Mouse (Mus musculus) spleen, postnatal 10 days (tissue): ENCODE results near the gene Sat2.
"Not testable (repeated sequence)": the region's sequence is repeated elsewhere in the genome, so short reads cannot be mapped to it uniquely, and the experiment has no call there.

ENCODE experiments used
- DNase-seq, 2 experiments: peaks; one replicate each; pipeline ENCODE4 v3.0.0; 2021 to 2022; ENCODE audit warnings: low spot score in 2 of 2

Sat2 gene

DNA sequence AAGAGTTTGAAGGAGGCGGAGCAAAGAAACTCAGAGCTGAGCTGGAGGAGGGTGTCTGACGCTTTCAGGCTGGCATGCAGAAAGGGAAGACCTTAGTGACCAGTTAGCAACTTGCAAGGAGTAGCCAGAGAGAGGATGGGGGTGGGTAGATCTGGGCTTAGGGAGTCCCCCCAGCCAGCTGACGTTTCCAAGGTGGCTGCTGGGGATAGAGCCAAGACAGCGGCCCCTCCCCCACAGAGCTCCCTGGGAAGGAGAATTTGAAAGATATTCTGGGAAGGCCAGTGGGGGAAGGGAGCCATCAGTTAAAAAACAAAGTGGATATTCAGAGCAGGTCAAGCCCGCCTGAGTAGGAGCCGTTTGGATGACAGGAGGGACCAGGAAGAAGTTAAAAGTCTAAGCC is 21.7 kb upstream of the Sat2 start:
- no peak for DNase-seq

DNA sequence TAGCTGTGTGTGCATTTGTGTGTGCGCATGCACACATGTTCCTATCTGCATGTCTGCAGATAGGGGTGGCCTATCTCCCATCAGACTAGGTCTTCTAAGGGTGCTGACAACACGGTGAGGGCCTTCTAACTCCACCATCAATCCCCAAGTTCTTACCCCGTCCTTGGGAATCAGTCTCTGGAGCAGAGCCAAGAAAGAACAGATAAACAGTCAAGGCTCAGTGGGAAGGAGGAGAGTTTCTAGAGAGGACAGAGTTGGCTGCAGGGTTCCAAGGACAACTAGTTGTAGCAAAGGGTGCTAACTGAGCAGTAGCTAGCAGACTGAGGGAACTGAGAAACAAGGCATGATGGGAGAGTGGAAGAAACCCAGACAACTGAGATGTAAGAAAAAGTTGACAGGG is 20.1 kb upstream of the Sat2 start:
- peak in 1 of 2 experiments; percentile 7 for DNase-seq

DNA sequence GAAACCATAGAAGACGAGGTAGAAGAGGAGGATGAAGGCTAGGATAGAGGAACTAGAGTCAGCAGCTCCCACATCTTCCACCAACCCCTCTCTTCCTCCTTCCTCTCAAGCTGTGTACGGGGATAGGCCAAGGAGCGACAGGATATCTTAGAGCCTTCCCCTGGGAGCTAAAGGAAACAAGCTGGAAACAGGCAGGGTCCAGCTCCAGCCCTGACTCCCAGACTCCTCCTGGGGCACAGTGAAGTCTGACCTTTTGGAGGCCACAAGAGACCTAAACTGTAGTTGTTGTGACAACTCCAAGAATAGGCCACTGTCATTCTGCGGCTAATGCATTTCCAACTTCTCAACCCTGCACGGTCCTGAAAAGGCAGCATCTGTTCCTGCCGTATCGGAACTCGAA is 18.3 kb upstream of the Sat2 start:
- no peak for DNase-seq

DNA sequence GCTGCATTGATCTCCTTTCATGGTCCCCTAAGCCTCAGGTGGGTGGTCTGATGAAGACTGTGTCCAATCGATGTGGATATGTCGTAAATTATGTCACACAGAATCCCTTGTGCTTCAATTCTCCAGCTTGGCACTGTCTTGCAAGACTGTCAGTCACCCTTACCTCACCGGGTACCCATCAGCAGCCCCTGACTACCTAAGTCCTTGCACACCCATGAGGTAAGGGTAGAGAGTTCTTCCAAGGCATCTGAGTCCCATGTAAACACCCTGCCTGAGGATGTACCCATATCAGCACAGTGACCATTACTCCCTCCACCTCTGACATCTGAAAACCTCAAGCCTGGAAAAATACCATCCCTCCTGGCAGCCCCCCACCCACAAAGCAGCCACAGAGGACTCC is 17.5 kb upstream of the Sat2 start:
- DNase-seq: no peak

DNA sequence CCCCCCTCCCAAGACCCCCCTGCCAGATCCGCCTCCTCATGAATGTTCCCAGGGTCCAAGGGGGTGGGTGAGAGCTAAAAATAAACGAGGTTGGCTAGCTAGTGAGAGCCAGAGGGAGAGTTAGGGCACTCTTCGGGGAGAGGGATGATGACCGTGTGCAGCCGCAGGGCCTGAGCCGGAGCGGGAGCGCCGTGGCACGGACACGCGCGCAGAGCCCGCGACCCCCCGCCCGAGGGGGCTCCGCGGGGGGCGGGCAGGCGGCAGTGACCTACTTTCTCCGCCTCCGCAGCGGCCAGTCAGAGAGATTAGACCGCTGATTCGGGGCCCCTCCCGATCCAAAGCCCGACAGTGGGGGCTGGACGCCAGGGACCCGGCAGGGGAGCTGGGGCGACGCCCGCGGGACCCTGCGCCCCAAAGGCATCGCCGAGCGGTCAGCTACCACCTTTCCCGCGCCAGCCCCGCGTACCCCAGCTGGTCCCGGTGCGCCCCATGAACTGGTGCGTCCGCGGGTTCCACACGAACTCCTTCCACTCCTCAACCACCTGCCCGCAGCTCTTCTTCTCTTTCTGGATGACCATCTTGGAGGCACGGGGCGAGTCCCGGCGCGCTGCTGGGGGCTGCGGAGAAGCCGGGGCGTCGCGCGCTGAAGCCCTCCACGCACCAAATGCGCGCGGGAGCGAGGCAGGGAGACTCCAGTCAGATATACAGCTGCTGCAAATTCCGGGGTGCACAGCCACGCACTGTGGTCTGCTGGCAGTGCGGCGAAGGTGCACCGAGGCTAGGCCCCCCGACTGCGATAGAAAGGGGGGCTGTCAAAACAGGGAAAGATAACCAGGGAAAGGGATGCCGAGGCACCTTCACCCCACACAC is 16.8 kb upstream of the Sat2 start:
- DNase-seq: peak in 1 of 2 experiments; percentile 51

DNA sequence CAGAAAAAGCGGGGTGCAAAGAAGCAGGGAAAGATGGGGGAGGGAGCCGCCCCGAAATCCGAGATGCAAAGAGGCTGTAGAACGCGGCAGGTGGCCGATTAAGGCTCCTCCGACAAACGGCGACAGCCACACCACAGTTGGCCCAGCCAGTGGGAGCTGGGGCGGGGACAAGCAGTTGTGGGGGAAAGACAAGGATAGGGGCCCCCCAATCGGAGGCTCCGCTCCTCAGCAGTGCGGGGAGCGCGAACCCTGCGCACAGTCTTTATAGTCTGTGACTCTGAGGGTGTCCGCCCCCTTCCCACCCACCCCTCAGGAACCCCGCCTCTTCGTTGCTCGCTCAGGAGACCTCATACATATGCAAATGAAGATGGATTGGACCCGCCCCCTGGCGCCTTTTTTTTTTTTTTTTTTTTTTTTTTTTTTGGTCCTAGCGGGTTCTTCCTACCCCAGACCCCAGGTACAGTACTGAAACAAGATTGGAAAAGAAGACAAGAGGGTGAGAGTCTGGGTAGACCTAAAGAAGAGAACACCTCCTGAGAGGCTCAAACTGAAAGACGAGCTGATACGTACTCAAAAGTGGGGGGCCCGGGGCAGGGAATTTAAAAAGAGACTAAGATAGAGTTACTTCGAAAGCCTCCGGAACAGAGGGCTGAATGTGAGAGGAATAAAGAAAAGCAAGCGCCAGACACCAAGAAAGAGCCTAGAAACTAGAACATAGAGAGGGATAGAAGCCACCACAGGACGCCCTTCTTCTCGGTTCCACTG is 15.9 kb upstream of the Sat2 start, which contains the start of gene Atp1b2:
Gene Atp1b2 (minus strand): TSS at position 217 of the 765 bp plus-strand sequence.
- peak; percentile 81 to 84 for DNase-seq

DNA sequence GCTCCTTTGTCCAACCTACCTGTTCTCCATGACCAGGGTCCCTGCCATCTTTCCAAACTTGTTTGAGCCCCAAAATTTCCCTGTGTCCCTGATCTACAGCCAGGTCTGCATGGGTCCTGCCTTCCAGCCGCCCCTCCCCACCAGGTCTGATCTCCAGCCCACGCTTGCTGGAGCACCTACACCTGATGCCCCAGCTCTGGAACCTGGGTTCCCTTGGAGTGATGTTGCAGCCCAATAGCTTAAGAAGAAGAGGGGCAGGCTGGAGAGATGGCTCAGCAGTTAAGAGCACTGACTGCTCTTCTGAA is 15.4 kb upstream of the Sat2 start:
- DNase-seq: no peak

DNA sequence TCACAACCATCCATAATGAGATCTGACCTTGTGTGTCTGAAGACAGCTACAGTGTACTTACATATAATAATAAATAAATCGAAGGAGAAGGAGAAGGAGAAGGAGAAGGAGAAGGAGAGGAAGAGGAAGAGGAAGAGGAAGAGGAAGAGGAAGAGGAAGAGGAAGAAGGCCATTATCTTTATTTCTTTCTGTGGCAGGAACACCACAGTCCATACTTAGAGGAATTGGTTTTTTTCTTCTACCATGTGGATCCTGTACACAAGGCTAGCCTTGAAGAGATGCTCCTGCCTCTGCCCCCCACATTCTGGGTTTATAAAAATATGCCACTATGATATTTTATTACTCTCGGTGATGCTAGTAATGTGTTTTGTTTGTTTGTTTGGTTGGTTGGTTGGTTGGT is 15.0 kb upstream of the Sat2 start:
- DNase-seq: no peak

DNA sequence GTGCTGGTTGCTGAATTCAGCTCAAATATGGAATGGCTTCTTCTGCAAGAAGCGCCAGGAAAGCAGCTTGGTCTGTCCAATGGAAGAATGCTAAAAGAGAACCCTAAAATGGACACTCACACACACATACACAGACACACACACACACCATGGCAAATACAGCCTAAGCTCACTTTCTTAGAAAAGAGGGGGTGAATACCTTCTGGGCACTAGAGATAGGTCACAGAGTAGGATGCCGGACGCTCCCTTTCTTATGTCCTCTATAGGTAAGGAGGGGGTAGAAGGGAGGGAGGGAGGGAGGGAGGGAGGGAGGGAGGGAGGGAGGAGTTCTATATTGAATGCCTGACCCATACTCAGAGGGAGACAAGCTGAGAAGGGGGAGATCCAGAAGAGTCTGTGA is 13.3 kb upstream of the Sat2 start:
- no peak for DNase-seq

DNA sequence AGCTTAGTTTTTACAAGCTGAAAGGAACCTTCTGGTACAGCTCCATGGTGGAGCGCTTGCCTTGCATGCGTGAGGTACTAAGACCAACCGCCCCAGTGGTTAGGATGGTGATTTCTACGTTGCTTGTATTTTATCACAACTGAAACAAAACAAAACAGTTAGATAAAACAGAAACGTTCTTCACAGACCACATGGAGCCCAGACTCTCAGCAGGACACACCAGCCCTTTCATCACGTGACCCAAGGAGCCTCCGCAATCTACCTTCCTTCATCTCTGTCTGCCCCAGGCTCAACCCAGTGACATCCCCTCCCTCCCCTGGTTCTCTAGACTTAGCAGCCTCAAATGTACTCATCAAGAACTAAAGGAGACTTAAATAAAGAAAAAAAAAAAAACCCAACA is 12.4 kb upstream of the Sat2 start:
- no peak for DNase-seq

DNA sequence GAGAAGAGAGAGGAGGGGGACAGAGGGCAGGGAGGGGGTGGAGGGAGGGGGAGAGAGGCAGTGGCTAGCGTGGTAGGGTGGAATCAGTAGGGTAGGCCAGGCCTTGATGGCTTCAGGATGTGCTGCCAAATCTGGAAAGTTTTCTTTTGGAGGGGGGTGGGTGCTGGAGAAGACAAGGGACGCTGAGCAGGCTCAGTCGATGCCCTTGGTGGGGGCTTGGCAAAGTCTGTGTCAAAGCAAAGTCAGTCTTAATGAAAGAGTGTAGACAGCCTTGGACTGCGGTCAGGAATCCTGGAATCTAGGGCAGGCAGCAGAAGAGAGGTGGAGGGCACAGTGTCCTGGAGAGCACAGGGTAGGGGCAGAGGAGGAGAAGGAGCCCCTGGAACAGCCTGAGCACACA is 10.9 kb upstream of the Sat2 start:
- DNase-seq: no peak

DNA sequence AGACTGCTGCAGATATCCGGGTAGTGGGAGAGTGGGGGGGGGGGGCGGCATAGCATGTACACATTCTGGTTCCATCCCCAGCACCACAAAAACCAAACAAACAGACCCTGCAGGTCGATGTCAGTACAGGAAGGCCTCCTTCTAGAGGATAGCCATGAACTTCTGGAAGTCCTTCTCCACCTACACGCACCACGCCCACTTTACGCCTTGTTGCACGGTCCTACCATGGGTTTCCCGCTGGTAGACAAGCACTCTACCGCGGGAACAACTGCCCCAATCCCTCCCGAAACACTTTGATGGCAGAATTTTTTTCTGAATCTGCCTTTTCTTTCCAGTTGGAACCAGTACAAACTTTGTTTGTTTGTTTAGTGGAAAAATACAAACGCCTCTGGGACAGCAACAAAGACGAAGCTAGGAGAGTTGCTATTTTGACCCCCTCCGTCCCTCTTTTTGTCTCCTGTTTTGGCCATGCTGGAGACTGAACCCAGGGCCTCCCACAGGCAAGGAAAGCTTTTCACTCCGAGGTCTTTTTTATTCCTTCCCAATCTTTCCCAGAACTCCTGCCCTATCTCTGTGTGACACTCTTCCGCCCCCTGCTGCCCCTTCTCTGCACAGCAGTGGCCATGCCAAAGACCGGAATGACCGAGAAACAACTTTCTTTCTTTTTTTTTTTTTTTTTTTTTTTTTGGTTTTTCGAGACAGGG is 8.1 kb upstream of the Sat2 start:
- peak; percentile 84 to 88 for DNase-seq

DNA sequence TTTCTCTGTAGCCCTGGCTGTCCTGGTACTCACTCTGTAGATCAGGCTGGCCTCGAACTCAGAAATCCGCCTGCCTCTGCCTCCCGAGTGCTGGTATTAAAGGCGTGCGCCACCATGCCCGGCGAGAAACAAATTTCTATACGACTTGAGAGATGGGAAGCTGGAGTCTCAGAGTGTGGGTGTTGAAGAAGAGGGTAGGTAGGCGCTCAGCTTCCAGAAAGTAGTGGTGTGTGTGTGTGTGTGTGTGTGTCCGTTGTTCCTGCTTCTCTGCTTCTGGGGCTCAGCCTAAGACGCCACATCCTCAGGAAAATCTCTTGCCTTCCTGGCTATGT is 7.6 kb upstream of the Sat2 start:
- not testable (repeated sequence) for DNase-seq

DNA sequence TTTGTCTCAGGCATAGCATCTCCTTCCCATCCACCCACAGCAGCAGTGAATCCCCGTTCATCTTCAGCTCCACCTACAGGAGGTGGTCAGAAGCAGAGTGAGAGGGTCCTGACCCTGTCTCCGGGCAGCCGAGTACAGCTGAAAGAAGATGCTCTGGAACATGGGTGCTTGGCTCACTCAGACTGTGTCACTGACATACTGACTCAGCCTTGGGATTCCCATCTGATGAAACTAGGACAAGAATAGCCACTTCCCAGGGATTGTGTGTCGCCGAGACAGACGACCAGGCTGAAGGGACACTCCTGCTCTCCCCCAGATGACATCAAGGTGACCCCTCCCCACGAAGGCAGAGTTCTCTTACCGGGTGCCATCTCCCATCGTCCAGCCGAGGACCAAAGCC is 5.0 kb upstream of the Sat2 start:
- DNase-seq: no peak

DNA sequence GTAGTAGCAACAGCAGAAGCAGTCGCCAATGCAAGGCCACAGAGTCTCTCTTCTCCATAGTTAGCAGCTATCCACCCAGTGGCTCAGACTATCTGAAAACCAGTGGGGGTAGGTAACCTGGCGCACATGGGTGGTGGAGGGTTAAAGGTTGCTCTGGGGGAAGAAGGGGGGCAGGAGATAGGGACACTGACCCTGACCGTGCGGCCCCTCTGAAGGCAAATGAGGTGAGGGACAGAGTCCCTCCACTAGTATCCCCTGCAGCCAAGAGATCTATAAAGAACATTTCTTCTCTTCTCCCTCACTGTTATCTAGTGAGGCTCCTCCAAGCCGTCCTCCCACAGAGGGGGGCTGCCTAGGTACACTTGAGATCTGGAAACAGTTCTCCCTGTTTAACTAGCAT is 4.0 kb upstream of the Sat2 start, which contains the start of gene Shbg:
Gene Shbg (minus strand): TSS at position 101 of the 400 bp plus-strand sequence.
- no peak for DNase-seq

DNA sequence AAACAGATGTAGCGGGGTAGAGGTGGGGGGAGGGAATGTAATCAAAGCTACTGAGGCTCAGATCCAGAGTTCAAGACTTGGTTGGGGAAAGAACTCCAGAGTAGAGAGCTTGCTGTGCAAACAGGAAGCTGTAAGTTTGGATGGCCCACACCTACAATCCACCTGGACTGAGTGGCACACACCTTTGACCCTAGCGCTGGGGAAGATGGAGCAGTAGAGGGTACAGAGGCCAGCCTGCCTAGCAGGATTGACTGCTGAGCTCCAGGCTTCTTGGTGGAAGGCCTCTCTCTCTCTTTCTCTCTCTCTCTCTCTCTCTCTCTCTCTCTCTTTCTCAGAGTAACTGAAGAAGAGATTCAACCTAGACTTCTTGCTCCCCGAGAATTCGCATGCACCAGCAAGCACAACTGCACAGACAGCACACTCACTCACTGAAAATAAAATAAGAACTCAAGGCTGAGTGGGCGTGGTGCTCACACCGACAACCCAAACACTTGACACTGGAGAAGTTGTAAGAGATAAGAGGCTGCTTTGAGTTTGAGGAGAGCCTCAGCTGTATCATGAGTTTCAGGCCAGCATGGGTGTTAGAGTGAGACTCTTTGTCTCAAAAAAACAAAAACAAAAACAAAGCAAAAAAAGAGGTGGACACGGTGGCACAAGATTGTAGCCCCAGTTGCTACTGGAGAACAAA is 1.3 kb upstream of the Sat2 start:
- no peak for DNase-seq

DNA sequence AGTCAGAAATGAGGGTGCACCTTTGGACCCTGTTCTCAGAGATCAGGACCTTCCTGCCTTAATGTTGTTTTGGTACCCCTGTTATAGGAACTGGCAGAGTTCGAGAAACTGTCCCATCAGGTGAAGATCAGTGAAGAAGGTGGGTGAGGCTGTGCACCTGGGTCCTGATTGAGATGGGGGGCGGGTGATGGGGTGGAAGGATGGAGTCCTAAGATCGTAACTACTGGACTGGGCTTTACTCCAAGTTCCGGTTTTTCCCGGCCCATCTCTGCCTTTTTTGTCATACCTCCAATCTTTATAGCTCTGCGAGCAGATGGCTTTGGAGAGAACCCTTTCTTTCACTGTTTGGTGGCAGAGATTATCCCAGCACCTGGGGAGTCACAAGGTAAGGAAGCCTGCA is 582 bp downstream of the Sat2 start:
- no peak for DNase-seq

DNA sequence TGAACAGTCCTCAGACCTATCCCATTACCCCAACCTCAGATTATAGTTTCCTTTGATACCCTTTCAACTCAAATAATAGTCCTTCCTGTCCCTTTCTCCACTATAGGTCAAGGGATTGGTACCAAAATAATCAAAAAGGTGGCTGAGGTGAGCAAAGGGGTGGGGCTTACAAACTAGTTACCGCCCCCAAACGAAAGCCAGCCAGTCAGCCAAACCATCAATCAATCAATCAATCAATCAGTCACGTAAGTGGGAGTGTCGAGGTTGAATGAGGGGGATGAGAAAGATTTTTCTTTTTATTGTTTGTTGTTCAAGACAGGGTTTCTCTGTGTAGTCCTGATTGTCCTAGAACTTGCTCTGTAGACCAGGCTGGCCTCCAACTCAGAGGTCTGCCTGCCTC is 1.2 kb downstream of the Sat2 start:
- no peak for DNase-seq

DNA sequence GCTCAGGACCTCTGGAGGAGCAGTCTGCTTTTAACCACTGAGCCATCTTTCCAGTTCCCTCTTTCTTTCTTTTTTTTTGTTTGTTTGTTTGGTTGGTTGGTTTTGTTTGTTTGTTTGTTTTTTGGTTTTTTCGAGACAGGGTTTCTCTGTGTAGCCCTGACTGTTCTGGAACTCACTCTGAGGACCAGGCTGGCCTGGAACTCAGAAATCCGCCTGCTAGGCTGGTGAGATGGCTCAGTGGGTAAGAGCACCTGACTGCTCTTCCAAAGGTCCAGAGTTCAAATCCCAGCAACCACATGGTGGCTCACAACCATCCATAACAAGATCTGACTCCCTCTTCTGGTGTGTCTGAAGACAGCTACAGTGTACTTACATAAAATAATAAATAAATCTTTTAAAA is 2.5 kb downstream of the Sat2 start:
- DNase-seq: not testable (repeated sequence)

DNA sequence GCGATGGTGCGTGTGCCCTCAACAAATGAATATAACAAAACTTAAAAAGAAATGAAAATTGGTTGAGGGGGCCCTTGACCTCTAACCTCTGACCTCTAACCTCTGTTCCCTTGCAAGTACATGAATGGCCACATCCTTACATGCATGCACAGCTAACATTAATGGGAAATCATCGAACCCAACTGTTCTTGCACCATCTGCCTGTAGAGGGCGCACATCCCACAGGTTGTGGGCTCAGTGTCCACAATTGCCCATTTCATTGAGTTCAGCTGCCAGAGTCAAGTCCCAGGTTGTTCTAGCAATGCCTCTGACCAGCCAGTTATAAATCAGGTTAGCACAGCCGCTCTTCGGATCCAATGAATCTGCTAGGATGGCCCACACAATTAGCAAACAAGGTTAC is 6.5 kb downstream of the Sat2 start:
- DNase-seq: peak; percentile 81 to 88

DNA sequence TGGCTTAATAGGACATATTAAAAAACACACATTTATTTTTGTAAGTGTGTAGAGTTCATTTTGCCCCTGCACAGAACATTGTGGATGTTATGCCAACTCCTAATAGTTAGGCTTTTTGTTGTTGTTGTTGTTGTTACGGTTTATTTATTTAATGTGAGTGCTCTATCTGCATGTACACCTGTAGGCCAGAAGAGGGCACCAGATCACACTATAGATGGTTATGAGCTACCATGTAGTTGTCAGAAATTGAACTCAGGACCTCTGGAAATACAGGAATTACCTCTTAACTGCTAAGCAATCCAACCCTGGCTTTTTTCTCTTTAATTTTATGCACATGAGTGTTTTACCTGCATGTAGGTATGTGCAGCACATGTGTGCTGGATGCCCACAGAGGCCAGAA is 8.0 kb downstream of the Sat2 start:
- no peak for DNase-seq
